Mouse (Mus musculus) stomach, embryonic 14.5 days (tissue): ENCODE data around the gene Mllt1. TPM values are rescaled to one million over a fixed set of nuclear protein-coding genes. Genes with fewer than 3 reads are reported as not detected.
A peak's percentile ranks its signal among the peaks of the same experiment; 100 is the strongest.

Source experiments
- ATAC-seq: fragments of 200-750 bp; cut with Nextera tagmentation; 2 replicates; pipeline ENCODE4 v1.8.0; 2017; ENCODE audit warnings: low read depth, moderate TSS enrichment; ENCODE audit not compliant: insufficient number of reproducible peaks, insufficient read depth, low FRiP score
- H3K27ac ChIP-seq: fragments of 300-500 bp; sonication (generic); 2 replicates; pipeline ENCODE4 v1.5.1; 2014; ENCODE audit warnings: mild to moderate bottlenecking, low read length, moderate library complexity, mixed read lengths
- H3K27me3 ChIP-seq: fragments of 300-500 bp; sonication (generic); 2 replicates; pipeline ENCODE4 v1.6.1; 2014; ENCODE audit warnings: low read length, control low read depth, mixed read lengths; ENCODE audit not compliant: control insufficient read depth, insufficient read depth
- H3K36me3 ChIP-seq: fragments of 300-500 bp; sonication (generic); 2 replicates; pipeline ENCODE4 v1.6.1; 2014; ENCODE audit warnings: mild to moderate bottlenecking, control low read depth, low read length, moderate library complexity, mixed read lengths; ENCODE audit not compliant: control insufficient read depth, insufficient read depth
- H3K4me1 ChIP-seq: fragments of 300-500 bp; sonication (generic); 2 replicates; pipeline ENCODE4 v1.6.1; 2014; ENCODE audit warnings: low read length, control low read depth, mixed read lengths; ENCODE audit not compliant: control insufficient read depth, insufficient read depth
- H3K4me2 ChIP-seq: fragments of 300-500 bp; sonication (generic); replicated peaks from 2 replicates; pipeline ENCODE4 v1.6.1; 2014; ENCODE audit warnings: low read depth, low read length, control low read depth
- H3K4me3 ChIP-seq: fragments of 300-500 bp; sonication (generic); 2 replicates; pipeline ENCODE4 v1.5.1; 2014; ENCODE audit warnings: low read depth, low read length, control low read depth
- H3K9ac ChIP-seq: fragments of 300-500 bp; sonication (generic); replicated peaks from 2 replicates; pipeline ENCODE4 v1.6.1; 2014; ENCODE audit warnings: low read depth, mild to moderate bottlenecking, control low read depth, low read length, moderate library complexity, mixed read lengths
- H3K9me3 ChIP-seq: fragments of 300-500 bp; sonication (generic); 2 replicates; pipeline ENCODE4 v1.6.1; 2016; ENCODE audit warnings: low read depth, low read length, control low read depth; ENCODE audit not compliant: control insufficient read depth
- WGBS: fragments of 180-500 bp; shearing (Covaris S2); extraction: QIAGEN DNeasy Blood & Tissue Kit; methylation state at CpG from one replicate; pipeline ENCODE4 v1.1.7; 2014; 5-methylcytosine and 5-hydroxymethylcytosine counted together
- polyA plus RNA-seq: library from polyadenylated mRNA; unstranded; fragments of >200 nt; fragmentation: Nextera tagmentation; extraction: Ambion mirVana; gene quantifications from 2 replicates; pipeline ENCODE4 v1.2.1, GENCODE M21; 2014

Mllt1 gene
- polyA plus RNA-seq, 1 experiment from 2014 or later = 26.8 TPM

- ATAC-seq = no peak
- H3K4me1 ChIP-seq = no peaks in the 10 kb centered on the region
- no peak overlapping the region for H3K27ac ChIP-seq
- H3K27me3 ChIP-seq = no peaks in the 10 kb centered on the region
- no peak overlapping the region for H3K4me3 ChIP-seq
- H3K9ac ChIP-seq = no peak overlapping the region
- H3K4me2 ChIP-seq = no peak overlapping the region
- H3K9me3 ChIP-seq = 0 out of 2 replicates have a peak, but pooled peaks cover 7% of the 10 kb centered on the region
- WGBS = 64% methylated on average over 15 of the region's 15 CpGs
- H3K36me3 ChIP-seq = no peaks in the 10 kb centered on the region
Measured at GRCm38 (mm10) chr17:56870287-56870953, 64.8 kb downstream of the Mllt1 start.

GRCm38 (mm10) chr17:56869481-56869977, 65.7 kb downstream of the Mllt1 start:
- H3K4me2 ChIP-seq = no peak overlapping the region
- H3K27me3 ChIP-seq = no peaks in the 10 kb centered on the region
- H3K36me3 ChIP-seq = no peaks in the 10 kb centered on the region
- no peak overlapping the region for H3K4me3 ChIP-seq
- H3K27ac ChIP-seq = no peak overlapping the region
- H3K9me3 ChIP-seq = 0 out of 2 replicates have a peak, but pooled peaks cover 7% of the 10 kb centered on the region
- H3K4me1 ChIP-seq = no peaks in the 10 kb centered on the region
- 77% methylated on average over 9 of the region's 9 CpGs for WGBS
- H3K9ac ChIP-seq = no peak overlapping the region
- ATAC-seq = no peak

GRCm38 (mm10) chr17:56866071-56866470, 69.1 kb downstream of the Mllt1 start:
- Histone ChIP-seq H3K9me3 (0 out of 2 replicates have a peak, but pooled peaks cover 7% of the 10 kb centered on the region), H3K36me3 (no peaks in the 10 kb centered on the region), H3K27ac (no peak overlapping the region), H3K4me1 (no peaks in the 10 kb centered on the region), H3K9ac (no peak overlapping the region), H3K4me2 (no peak overlapping the region), H3K4me3 (no peak overlapping the region), H3K27me3 (no peaks in the 10 kb centered on the region)
- ATAC-seq = no peak
- WGBS = 86% methylated on average over 7 of the region's 7 CpGs

- no peaks in the 10 kb centered on the region for H3K9me3 ChIP-seq
- no peak overlapping the region for H3K4me2 ChIP-seq
- no peak overlapping the region for H3K4me3 ChIP-seq
- no peaks in the 10 kb centered on the region for H3K27me3 ChIP-seq
- 52% methylated on average over 3 of the region's 3 CpGs for WGBS
- peaks cover 4% of the 10 kb centered on the region; the same call in 1 of the 2 replicates for H3K4me1 ChIP-seq
- peak; percentile 39; the same call in 1 of the 2 replicates for ATAC-seq
- H3K9ac ChIP-seq = no peak overlapping the region
- no peaks in the 10 kb centered on the region for H3K36me3 ChIP-seq
- no peak overlapping the region for H3K27ac ChIP-seq
Measured at GRCm38 (mm10) chr17:56861197-56861596, 74.0 kb downstream of the Mllt1 start.

GRCm38 (mm10) chr17:56858922-56859321, 76.3 kb downstream of the Mllt1 start:
- WGBS = 44% methylated on average over 7 of the region's 7 CpGs
- Histone ChIP-seq H3K36me3 (no peaks in the 10 kb centered on the region), H3K27me3 (no peaks in the 10 kb centered on the region), H3K4me1 (peaks cover 4% of the 10 kb centered on the region; the same call in 1 of the 2 replicates), H3K4me2 (no peak overlapping the region), H3K4me3 (no peak overlapping the region), H3K9me3 (no peaks in the 10 kb centered on the region), H3K9ac (no peak overlapping the region), H3K27ac (peak overlapping the region; percentile 49; the same call in 1 of the 2 replicates)
- no peak for ATAC-seq

GRCm38 (mm10) chr17:56858216-56858615, 77.0 kb downstream of the Mllt1 start:
- Histone ChIP-seq H3K4me3 (no peak overlapping the region), H3K9me3 (no peaks in the 10 kb centered on the region), H3K27me3 (no peaks in the 10 kb centered on the region), H3K9ac (no peak overlapping the region), H3K27ac (no peak overlapping the region), H3K4me2 (no peak overlapping the region), H3K36me3 (no peaks in the 10 kb centered on the region), H3K4me1 (peaks cover 4% of the 10 kb centered on the region; the same call in 1 of the 2 replicates)
- 52% methylated on average over 4 of the region's 4 CpGs for WGBS
- no peak for ATAC-seq

GRCm38 (mm10) chr17:56855421-56855820, 79.8 kb downstream of the Mllt1 start:
- ATAC-seq = no peak
- H3K4me2 ChIP-seq = no peak overlapping the region
- no peak overlapping the region for H3K27ac ChIP-seq
- peaks cover 4% of the 10 kb centered on the region; the same call in 1 of the 2 replicates for H3K4me1 ChIP-seq
- no peaks in the 10 kb centered on the region for H3K36me3 ChIP-seq
- H3K9me3 ChIP-seq = no peaks in the 10 kb centered on the region
- H3K4me3 ChIP-seq = no peak overlapping the region
- 76% methylated on average over 3 of the region's 3 CpGs for WGBS
- H3K27me3 ChIP-seq = no peaks in the 10 kb centered on the region
- no peak overlapping the region for H3K9ac ChIP-seq

- Histone ChIP-seq H3K9me3 (no peaks in the 10 kb centered on the region), H3K4me3 (no peak overlapping the region), H3K4me1 (no peaks in the 10 kb centered on the region), H3K27ac (no peak overlapping the region), H3K4me2 (no peak overlapping the region), H3K9ac (no peak overlapping the region), H3K36me3 (no peaks in the 10 kb centered on the region), H3K27me3 (no peaks in the 10 kb centered on the region)
- ATAC-seq = no peak
- WGBS = 73% methylated on average over 3 of the region's 3 CpGs
Measured at GRCm38 (mm10) chr17:56851167-56851566, 84.0 kb downstream of the Mllt1 start.
